Mouse (Mus musculus) hindbrain, embryonic 12.5 days (tissue): ENCODE results near the gene Nr1d2. TPM values are rescaled to one million over a fixed set of nuclear protein-coding genes. Genes with fewer than 3 reads are reported as not detected.
A peak's percentile ranks its signal among the peaks of the same experiment; 100 is the strongest.
"Not testable (repeated sequence)": the region's sequence is repeated elsewhere in the genome, so short reads cannot be mapped to it uniquely, and the experiment has no call there.

Source experiments
- ATAC-seq: fragments of 200-750 bp; cut with Nextera tagmentation; 2 replicates; pipeline ENCODE4 v1.8.0; 2017; ENCODE audit warnings: moderate TSS enrichment; ENCODE audit not compliant: low FRiP score
- H3K27ac ChIP-seq: fragments of 300-500 bp; sonication (generic); 2 replicates; pipeline ENCODE4 v1.5.1; 2016; ENCODE audit warnings: mild to moderate bottlenecking
- H3K27me3 ChIP-seq: fragments of 300-500 bp; sonication (generic); 2 replicates; pipeline ENCODE4 v1.6.1; 2016; ENCODE audit warnings: mild to moderate bottlenecking
- H3K36me3 ChIP-seq: fragments of 300-500 bp; sonication (generic); 2 replicates; pipeline ENCODE4 v1.6.1; 2016; ENCODE audit warnings: mild to moderate bottlenecking
- H3K4me1 ChIP-seq: fragments of 300-500 bp; sonication (generic); 2 replicates; pipeline ENCODE4 v1.6.1; 2016
- H3K4me2 ChIP-seq: fragments of 300-500 bp; sonication (generic); replicated peaks from 2 replicates; pipeline ENCODE4 v1.6.1; 2016; ENCODE audit warnings: mild to moderate bottlenecking
- H3K4me3 ChIP-seq: fragments of 300-500 bp; sonication (generic); 2 replicates; pipeline ENCODE4 v1.5.1; 2016; ENCODE audit warnings: mild to moderate bottlenecking
- H3K9ac ChIP-seq: fragments of 300-500 bp; sonication (generic); 2 replicates; pipeline ENCODE4 v1.6.1; 2016; ENCODE audit warnings: mild to moderate bottlenecking, moderate library complexity
- H3K9me3 ChIP-seq: fragments of 300-500 bp; sonication (generic); replicated peaks from 2 replicates; pipeline ENCODE4 v1.6.1; 2016; ENCODE audit warnings: mild to moderate bottlenecking
- WGBS: fragments of 180-500 bp; shearing (Covaris S2); methylation state at CpG from one replicate; pipeline ENCODE4 v1.1.7; 2016; 5-methylcytosine and 5-hydroxymethylcytosine counted together
- polyA plus RNA-seq: library from polyadenylated mRNA; unstranded; fragments of >200 nt; fragmentation: Nextera tagmentation; extraction: Ambion mirVana; gene quantifications from 2 replicates; pipeline ENCODE4 v1.2.1, GENCODE M21; 2016

Gene Nr1d2
- polyA plus RNA-seq = 4.9 and 5.3 TPM in 2 replicates

DNA sequence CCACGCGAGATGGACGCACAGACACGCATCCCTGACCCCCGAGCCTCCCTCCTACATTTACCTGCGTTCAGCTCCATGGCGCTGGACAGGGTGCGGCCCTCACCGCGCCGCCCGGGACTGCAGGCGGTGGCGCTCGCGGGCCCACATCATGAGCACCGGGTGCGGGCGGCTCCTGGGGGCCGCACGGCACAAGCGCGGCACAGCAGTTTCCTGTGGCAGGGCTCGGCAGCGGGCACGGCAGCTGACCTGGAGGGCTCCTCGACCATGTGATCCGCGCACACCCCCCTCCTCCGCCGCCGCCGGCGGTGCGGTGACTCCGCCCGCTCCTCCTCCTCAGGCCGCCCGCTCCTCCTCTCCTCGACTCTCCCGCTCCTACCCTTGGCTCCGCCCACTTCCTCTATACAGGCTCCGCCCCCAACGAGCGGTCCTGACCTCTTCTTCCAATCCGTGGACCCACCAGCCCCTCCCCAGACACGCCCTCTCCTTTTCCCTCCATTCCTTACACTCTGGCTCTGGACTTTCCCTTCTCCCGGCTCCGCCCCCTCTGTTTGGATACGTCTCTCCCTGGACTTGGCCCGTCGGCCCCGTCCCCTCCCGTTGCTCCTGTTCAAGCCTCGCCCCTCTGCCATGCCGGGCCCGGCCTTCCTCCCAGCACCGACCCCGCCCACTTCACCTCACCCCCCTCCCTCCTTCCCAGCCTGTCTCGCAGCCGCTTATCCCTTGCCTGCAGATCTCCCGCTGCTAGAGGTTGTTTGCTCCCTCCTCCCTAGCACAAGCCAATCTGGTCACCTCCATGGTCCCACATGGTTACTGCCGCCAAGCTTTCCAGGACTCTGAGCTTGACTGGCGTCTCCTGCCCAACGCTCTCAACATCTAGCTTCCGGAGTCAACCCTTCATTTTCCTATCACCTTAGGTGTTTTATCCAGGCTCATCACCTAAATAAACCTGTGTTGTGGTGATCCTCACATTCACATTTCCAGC lies at the start of gene Nr1d2:
TSS of gene Nr1d2 (minus strand) at position 378 of the 982 bp plus-strand sequence.
- 2% methylated on average over 61 of the region's 66 CpGs for WGBS
- H3K9ac ChIP-seq = peak within 1 kb of the TSS; percentile 59
- peak within 1 kb of the TSS; percentile 81 for H3K4me2 ChIP-seq
- no peaks in the 10 kb centered on the region for H3K36me3 ChIP-seq
- peak; percentile 93 for ATAC-seq
- peak within 1 kb of the TSS; percentile 75 for H3K27ac ChIP-seq
- peak within 1 kb of the TSS; percentile 84 for H3K4me3 ChIP-seq
- H3K9me3 ChIP-seq = no peaks in the 10 kb centered on the region
- no peaks in the 10 kb centered on the region; the same call in 1 of the 2 replicates for H3K27me3 ChIP-seq
- no peaks in the 10 kb centered on the region for H3K4me1 ChIP-seq

GRCm38 (mm10) chr14:18287391-18287790 lies 48.5 kb upstream of the Nr1d2 start:
- 83% methylated on average over 2 of the region's 2 CpGs for WGBS

DNA sequence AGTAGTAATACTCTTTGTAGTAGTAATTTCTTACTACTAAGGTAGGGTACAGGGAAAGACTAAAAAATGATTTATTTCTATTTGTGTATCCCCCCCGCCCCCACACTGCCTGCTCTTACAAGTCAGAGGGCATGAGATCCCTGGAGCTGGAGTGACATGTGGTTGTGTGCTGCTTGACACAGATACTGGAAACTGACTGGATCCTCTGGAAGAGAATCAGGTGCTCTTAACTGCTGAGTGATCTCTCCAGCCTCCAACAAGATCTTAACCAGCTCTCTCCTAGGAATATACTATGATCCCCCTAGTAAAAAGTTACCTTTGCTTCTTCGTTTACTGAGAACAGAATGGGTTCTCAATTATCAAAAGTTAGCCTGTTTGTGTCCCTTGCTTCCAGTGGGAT lies 47.5 kb upstream of the Nr1d2 start:
- Histone ChIP-seq H3K4me2 (no peak overlapping the region), H3K36me3 (peaks cover 8% of the 10 kb centered on the region), H3K9me3 (no peaks in the 10 kb centered on the region), H3K27ac (no peak overlapping the region), H3K9ac (no peak overlapping the region), H3K27me3 (no peaks in the 10 kb centered on the region), H3K4me3 (no peak overlapping the region), H3K4me1 (no peaks in the 10 kb centered on the region)
- ATAC-seq = no peak
- 90% methylated on average over 2 of the region's 2 CpGs for WGBS

More at GRCm38 (mm10) chr14:18287391-18287790, 48.5 kb upstream of the Nr1d2 start:
- no peaks in the 10 kb centered on the region for H3K9me3 ChIP-seq
- no peaks in the 10 kb centered on the region for H3K27me3 ChIP-seq
- no peak overlapping the region for H3K4me3 ChIP-seq
- H3K4me2 ChIP-seq = no peak overlapping the region
- no peaks in the 10 kb centered on the region for H3K4me1 ChIP-seq
- no peak overlapping the region for H3K27ac ChIP-seq
- H3K9ac ChIP-seq = no peak overlapping the region
- 0 out of 2 replicates have a peak, but pooled peaks cover 2% of the 10 kb centered on the region for H3K36me3 ChIP-seq
- no peak for ATAC-seq

- no peaks in the 10 kb centered on the region for H3K4me1 ChIP-seq
- peaks cover 8% of the 10 kb centered on the region for H3K36me3 ChIP-seq
- H3K27me3 ChIP-seq = no peaks in the 10 kb centered on the region
- no peak overlapping the region for H3K4me3 ChIP-seq
- 88% methylated on average over 3 of the region's 3 CpGs for WGBS
- ATAC-seq = no peak
- H3K9ac ChIP-seq = no peak overlapping the region
- H3K9me3 ChIP-seq = no peaks in the 10 kb centered on the region
- H3K4me2 ChIP-seq = no peak overlapping the region
- H3K27ac ChIP-seq = no peak overlapping the region
These were observed 46.5 kb upstream of the Nr1d2 start for GRCm38 (mm10) chr14:18285476-18285875.

DNA sequence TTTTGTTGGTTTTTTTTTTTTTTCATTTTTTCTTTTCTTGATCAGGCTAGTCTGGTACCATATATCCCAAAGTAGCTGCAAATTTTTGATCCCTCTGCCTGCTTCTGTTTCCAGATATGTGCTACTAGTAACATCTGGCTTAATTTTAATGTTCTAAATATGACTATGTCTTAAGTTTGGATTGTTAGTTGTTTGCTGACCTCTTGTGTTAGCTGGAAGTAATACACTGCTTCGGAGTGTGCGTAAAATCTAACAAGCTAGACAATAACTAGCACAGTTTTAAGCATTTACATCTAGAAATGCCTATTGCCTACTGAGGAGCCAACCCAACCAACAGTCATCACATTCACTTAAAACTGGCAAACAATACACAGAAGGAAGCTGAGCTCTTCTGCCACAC lies 45.7 kb upstream of the Nr1d2 start:
- no peak overlapping the region for H3K9ac ChIP-seq
- no peak overlapping the region for H3K4me3 ChIP-seq
- 88% methylated on average over 2 of the region's 2 CpGs for WGBS
- H3K4me1 ChIP-seq = no peaks in the 10 kb centered on the region
- H3K4me2 ChIP-seq = no peak overlapping the region
- no peaks in the 10 kb centered on the region for H3K9me3 ChIP-seq
- H3K27me3 ChIP-seq = no peaks in the 10 kb centered on the region
- peaks cover 13% of the 10 kb centered on the region for H3K36me3 ChIP-seq
- no peak for ATAC-seq
- no peak overlapping the region for H3K27ac ChIP-seq

- Histone ChIP-seq H3K4me3 (no peak overlapping the region), H3K27me3 (no peaks in the 10 kb centered on the region), H3K9ac (no peak overlapping the region), H3K27ac (no peak overlapping the region), H3K9me3 (no peaks in the 10 kb centered on the region), H3K4me2 (no peak overlapping the region), H3K4me1 (no peaks in the 10 kb centered on the region), H3K36me3 (peaks cover 46% of the 10 kb centered on the region)
- no peak for ATAC-seq
- 89% methylated on average over 5 of the region's 5 CpGs for WGBS
These were observed 41.4 kb upstream of the Nr1d2 start for GRCm38 (mm10) chr14:18280375-18280774.

DNA sequence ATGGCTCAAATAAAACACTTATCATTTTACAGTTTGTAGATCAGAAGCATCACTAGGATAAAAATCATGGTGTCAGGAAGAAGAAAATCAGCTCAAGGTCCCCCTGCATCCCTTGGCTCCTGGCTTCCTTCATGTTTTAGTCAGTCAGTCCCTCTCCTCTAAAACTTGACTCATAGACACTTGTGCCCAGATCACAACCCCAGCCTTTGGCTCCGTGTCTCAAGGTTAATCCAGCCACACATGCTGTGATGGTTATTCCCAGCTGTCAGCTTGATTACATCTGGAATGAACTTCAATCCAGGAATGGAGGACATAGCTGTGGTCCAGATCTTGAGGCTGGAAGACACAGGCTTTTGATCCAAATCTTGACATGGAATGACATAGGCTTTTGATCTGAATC lies 35.6 kb upstream of the Nr1d2 start:
- Histone ChIP-seq H3K27ac (no peak overlapping the region), H3K9me3 (no peaks in the 10 kb centered on the region), H3K27me3 (no peaks in the 10 kb centered on the region), H3K4me2 (no peak overlapping the region), H3K9ac (no peak overlapping the region), H3K4me1 (peaks cover 7% of the 10 kb centered on the region), H3K36me3 (peaks cover 33% of the 10 kb centered on the region), H3K4me3 (no peak overlapping the region)
- ATAC-seq = no peak
- 82% methylated on average over 1 of the region's 1 CpGs for WGBS

- Histone ChIP-seq H3K4me3 (peak overlapping the region; percentile 89), H3K9me3 (no peaks in the 10 kb centered on the region), H3K36me3 (peaks cover 24% of the 10 kb centered on the region), H3K9ac (peak overlapping the region; percentile 70), H3K27ac (no peak overlapping the region), H3K4me1 (peaks cover 15% of the 10 kb centered on the region), H3K27me3 (no peaks in the 10 kb centered on the region), H3K4me2 (peak overlapping the region; percentile 55)
- WGBS = 10% methylated on average over 6 of the region's 7 CpGs
- peak; percentile 7; the same call in 1 of the 2 replicates for ATAC-seq
These were observed 32.7 kb upstream of the Nr1d2 start for GRCm38 (mm10) chr14:18271666-18272065.

GRCm38 (mm10) chr14:18270529-18271441 lies 31.9 kb upstream of the Nr1d2 start, which contains the start of the genes Nkiras1 and Rpl15:
Gene Nkiras1, plus strand, starts transcription at chr14:18271136.
Gene Rpl15, minus strand, starts transcription at chr14:18271391.
- peak within 1 kb of the TSS; percentile 95 for H3K9ac ChIP-seq
- H3K36me3 ChIP-seq = peaks cover 24% of the 10 kb centered on the region
- peak within 1 kb of the TSS; percentile 89 for H3K4me3 ChIP-seq
- under 1% methylated on average over 78 of the region's 78 CpGs for WGBS
- peak within 1 kb of the TSS; percentile 69 for H3K4me2 ChIP-seq
- no peaks in the 10 kb centered on the region for H3K27me3 ChIP-seq
- peak within 1 kb of the TSS; percentile 83 for H3K27ac ChIP-seq
- ATAC-seq = peak; percentile 99
- no peaks in the 10 kb centered on the region for H3K9me3 ChIP-seq
- H3K4me1 ChIP-seq = peaks cover 15% of the 10 kb centered on the region

GRCm38 (mm10) chr14:18269947-18270528 lies 31.1 kb upstream of the Nr1d2 start:
- not testable (repeated sequence) for H3K9me3 ChIP-seq
- peak; percentile 1 for ATAC-seq
- under 1% methylated on average over 24 of the region's 24 CpGs for WGBS

GRCm38 (mm10) chr14:18263427-18263826 lies 24.5 kb upstream of the Nr1d2 start:
- no peak for ATAC-seq
- Histone ChIP-seq H3K9ac (no peak overlapping the region), H3K4me2 (no peak overlapping the region), H3K4me3 (no peak overlapping the region), H3K36me3 (peaks cover 31% of the 10 kb centered on the region), H3K27ac (no peak overlapping the region), H3K4me1 (peaks cover 4% of the 10 kb centered on the region; the same call in 1 of the 2 replicates), H3K27me3 (no peaks in the 10 kb centered on the region), H3K9me3 (0 out of 2 replicates have a peak, but pooled peaks cover 4% of the 10 kb centered on the region)
- WGBS = 67% methylated on average over 4 of the region's 4 CpGs

More at GRCm38 (mm10) chr14:18269947-18270528, 31.1 kb upstream of the Nr1d2 start:
- Histone ChIP-seq H3K36me3 (peaks cover 21% of the 10 kb centered on the region), H3K4me2 (peak overlapping the region; percentile 69), H3K9ac (peak overlapping the region; percentile 95), H3K4me3 (peak overlapping the region; percentile 89), H3K4me1 (peaks cover 15% of the 10 kb centered on the region), H3K27ac (peak overlapping the region; percentile 83)
- H3K27me3 ChIP-seq = not testable (repeated sequence)
